Mouse (Mus musculus) C2C12 (cell line): ENCODE measurements around the gene Cops9.

Source experiments
- CEBPB ChIP-seq: IDR thresholded peaks from one replicate; pipeline ENCODE4 v1.6.1; 2011; ENCODE audit warnings: low read depth, mild to moderate bottlenecking, control low read depth, moderate library complexity
- CTCF ChIP-seq: IDR thresholded peaks from one replicate; pipeline ENCODE4 v1.5.1; 2011; ENCODE audit not compliant: control insufficient read depth, insufficient read depth, insufficient read length
- MAX ChIP-seq: IDR thresholded peaks from one replicate; pipeline ENCODE4 v1.6.1; 2011; ENCODE audit warnings: mild to moderate bottlenecking, control low read depth
- USF1 ChIP-seq: IDR thresholded peaks from one replicate; pipeline ENCODE4 v1.6.1; 2011; ENCODE audit warnings: low read depth, mild to moderate bottlenecking, control low read depth, moderate library complexity

- no peak for TF ChIP-seq CTCF
- TF ChIP-seq USF1 = no peak
- no peak for TF ChIP-seq MAX
- no peak for TF ChIP-seq CEBPB
Measured at GRCm38 (mm10) chr1:92686994-92687393, 45.2 kb upstream of the Cops9 start.
